Mouse (Mus musculus): ENCODE measurements around the gene Gm28041. TPM values are rescaled to one million over a fixed set of nuclear protein-coding genes. Genes with fewer than 3 reads are reported as not detected.

Gm28041 gene
- not detected in 2 replicates for polyA plus RNA-seq (2012; rRNA removed)

DNA sequence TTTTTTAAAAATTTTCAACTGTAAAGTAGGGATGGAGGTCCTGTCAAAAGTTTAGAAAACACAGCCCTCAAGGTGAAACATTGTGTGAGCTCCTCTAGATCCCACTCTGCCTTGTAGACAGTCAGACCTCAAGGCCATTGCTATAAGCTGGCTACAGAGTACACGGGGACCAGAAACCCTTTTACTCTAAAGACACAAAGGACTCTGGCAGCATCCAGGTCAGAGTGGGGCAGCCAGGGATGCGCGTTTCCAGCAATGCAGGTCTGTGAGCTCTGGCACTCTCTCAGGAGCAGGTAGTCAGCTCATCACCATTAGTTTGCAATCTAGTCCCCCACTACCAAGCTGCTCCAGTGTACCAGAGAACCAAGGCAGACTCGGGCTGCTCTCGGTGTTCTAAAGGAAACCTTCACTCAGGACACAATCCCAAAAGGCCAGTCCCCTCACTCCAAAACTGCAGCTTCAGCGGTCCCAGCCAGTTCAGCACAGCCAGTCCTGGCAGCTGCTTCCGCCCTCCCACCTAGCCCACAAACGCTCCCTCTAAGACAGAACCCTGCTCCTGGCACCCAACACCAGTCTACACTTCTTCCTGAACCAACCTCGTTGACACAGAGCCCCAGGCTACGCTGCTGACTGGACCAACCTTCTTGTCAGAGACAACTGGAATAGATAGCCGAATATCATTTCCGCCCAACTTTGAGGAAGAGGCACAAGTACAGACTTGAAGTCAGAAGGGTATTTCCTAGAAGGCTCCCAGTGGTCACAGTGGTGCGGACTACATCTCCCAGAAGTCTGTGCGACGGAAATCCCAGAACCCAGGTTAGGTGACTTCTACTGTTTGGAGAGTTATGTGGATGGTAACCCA, at the start of gene Gm28041, which contains the start of gene Zfp456:
Gene Gm28041, minus strand, starts transcription at position 684 of the 862 bp plus-strand sequence.
Gene Zfp456, minus strand, starts transcription at position 761 of the 862 bp plus-strand sequence.

DNA sequence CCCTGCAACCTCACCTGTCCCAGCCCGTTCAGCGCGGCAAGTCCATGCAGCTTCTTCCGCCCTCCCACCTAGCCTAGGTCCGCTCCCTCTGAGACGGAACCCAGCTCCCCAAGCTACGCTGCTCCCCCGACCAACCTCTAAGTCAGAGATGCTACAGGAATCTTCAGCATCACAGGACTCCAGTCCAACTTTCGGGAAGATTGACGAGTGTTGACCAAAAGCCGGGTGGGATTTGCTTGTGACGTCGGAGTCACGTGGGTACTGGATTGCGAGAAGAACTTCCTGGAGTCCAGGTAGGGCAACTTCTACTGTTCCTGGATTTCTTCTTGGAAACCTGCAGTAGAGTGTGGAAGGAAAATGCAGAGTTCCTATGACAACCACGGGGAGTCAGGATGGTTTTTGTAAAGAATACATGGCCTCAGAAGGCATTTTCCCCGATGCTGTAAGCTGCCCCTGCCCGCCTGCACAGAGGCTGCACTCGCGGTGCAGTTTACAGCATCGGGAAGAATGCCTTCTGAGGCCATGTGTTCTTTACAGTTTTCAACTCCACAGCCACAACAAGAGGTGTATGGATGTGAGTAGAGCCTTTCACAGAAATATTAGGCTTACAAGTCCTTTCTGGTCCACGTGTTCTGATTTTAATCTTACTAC, 45.8 kb upstream of the Gm28041 start, which contains the start of gene Zfp459:
Gene Zfp459, minus strand, starts transcription at position 212 of the 651 bp plus-strand sequence.

DNA sequence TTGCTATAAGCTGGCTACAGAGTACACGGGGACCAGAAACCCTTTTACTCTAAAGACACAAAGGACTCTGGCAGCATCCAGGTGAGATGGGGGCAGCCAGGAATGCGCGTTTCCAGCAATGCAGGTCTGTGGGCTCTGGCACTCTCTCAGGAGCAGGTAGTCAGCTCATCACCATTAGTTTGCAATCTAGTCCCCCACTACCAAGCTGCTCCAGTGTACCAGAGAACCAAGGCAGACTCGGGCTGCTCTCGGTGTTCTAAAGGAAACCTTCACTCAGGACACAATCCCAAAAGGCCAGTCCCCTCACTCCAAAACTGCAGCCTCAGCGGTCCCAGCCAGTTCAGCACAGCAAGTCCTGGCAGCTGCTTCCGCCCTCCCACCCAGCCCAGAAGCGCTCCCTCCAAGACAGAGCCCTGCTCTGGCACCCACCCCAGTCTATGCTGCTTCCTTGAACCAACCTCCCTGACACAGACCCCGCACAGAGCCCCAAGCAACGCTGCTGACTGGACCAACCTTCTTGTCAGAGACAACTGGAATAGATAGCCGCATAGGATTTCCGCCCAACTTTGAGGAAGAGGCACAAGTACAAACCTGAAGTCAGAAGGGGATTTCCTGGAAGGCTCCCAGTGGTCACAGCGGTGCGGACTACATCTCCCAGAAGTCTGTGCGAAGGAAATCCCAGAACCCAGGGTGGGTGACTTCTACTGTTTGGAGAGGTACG, 23.8 kb upstream of the Gm28041 start, which contains the start of gene Zfp429:
Gene Zfp429, minus strand, starts transcription at position 637 of the 721 bp plus-strand sequence.

DNA sequence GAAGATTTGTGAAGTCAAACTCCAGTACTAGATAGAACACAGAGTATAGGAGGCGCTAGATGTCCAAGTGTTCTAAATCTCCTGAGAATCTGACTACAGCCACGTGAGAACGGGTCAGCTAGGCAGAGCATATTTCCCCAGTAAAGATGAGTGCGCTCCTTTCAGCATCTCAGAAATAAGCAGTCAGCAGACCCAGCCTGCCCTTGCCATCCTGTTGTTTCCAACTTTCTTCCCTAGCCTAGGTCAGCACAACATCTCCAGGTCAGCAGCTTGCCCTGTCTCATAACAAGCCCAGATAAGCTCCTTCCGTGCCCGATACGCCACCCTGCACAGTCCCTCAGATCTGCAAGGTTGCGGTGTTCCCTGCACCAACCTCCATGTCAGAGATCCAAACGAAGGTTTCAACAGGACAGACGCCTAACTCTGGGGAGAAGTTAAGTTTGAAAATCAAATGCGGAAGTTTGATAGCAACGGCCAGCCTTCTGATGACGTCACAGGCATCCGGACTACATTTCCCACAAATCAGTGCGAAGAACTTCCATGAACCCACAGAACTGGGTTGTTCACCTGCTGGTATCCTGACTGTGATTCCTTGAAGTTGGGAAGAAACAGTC, 15.3 kb downstream of the Gm28041 start, which contains the start of the genes Gm28044 and Zfp953:
Gene Gm28044, minus strand, starts transcription at position 406 of the 614 bp plus-strand sequence.
Gene Zfp953, minus strand, starts transcription at position 475 of the 614 bp plus-strand sequence.

DNA sequence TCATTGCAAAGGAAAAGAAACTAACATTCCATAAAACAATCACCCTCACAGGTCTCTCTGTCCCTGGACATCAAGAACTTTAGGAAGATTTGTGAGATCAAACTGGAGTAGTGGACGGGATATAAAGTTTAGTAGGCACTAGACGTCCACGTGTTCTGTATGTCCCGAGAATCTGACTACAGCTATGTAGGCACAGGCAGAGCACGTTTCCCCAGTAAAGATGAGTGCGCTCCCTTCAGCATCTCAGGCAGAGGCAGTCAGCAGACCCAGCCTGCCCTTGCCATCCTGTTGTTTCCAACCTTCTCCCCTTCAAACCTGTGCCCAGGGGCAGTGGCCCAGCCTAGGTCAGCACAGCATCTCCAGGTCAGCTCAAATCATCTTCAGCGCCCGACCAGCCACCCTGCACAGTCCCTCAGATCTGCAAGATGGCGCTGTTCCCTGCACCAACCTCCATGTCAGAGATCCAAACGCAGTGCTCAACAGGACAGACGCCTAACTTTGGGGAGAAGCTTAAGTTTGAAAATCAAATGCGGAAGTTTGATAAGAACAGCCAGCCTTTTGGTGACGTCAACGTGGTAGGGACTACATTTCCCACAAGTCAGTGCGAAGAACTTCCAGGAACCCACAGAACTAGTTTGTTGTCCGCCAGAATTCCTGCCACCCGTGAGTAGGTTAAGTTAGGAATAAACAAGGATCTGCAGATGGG, 43.4 kb downstream of the Gm28041 start, which contains the start of gene Zfp595:
Gene Zfp595, minus strand, starts transcription at position 552 of the 706 bp plus-strand sequence.

DNA sequence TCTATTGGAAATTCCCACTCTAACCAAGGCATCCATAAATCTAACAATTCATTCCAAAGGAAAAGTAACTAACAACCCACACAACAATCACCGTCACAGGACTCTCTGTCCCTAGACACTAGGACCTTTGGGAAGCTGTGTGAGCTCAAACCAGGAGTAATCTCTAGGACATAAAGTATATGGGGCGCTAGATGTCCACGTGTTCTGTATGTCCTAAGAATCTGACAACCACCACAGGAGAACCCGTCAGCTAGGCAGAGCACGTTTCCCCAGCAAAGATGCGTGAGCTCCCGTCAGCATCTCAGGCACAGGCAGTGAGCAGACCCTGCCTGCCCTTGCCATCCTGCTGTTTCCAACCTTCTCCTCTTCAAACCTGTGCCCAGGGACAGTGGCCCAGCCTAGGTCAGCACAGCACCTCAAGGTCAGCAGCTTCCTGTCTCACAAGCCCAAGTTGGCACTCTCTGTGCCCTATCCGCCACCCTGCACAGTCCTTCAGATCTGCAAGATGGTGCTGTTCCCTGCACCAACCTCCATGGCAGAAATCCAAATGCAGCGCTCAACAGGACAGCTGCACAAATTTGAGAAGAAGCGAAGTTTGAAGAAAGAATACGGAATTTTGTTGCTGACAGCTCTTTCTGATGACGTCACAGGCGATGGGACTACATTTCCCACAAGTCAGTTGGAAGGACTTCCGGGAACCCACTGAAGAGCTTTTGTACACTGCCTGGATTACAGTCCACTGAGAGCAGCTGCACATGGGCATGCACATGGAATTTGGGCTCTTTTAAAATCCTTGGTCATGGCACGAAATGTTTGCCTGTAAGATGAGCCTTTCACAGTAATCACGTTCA, 69.5 kb downstream of the Gm28041 start, which contains the start of gene Zfp457:
Gene Zfp457, minus strand, starts transcription at position 664 of the 851 bp plus-strand sequence.

Other genes with a start within 250 kb of the Gm28041 start
- gene Rsl1, start 202.6 kb downstream of the Gm28041 start, polyA plus RNA-seq (2012; rRNA removed) = 0.31 and 1.3 TPM in 2 replicates
- gene Zfp455, start 181.2 kb downstream of the Gm28041 start, polyA plus RNA-seq (2012; rRNA removed) = 0.05 and 0.17 TPM in 2 replicates
- gene Zfp458, start 97.3 kb downstream of the Gm28041 start, polyA plus RNA-seq (2012; rRNA removed) = 0.23 and 0.35 TPM in 2 replicates
- gene Zfp457, start 69.2 kb downstream of the Gm28041 start, polyA plus RNA-seq (2012; rRNA removed) = 0.97 and 1.0 TPM in 2 replicates
- gene Zfp595, start 43.2 kb downstream of the Gm28041 start, polyA plus RNA-seq (2012; rRNA removed) = 0.31 TPM in 2 replicates
- not detected in 2 replicates for gene Gm28044, start 15.2 kb downstream of the Gm28041 start, polyA plus RNA-seq (2012; rRNA removed)
- gene Zfp953, start 15.1 kb downstream of the Gm28041 start, polyA plus RNA-seq (2012; rRNA removed) = 0.09 and 0.12 TPM in 2 replicates
- 0.06 and 0.15 TPM in 2 replicates for gene Zfp456, start 77 bp upstream of the Gm28041 start, polyA plus RNA-seq (2012; rRNA removed)
- gene Zfp429, start 24.1 kb upstream of the Gm28041 start, polyA plus RNA-seq (2012; rRNA removed) = 0.62 and 1.6 TPM in 2 replicates
- gene Zfp459, start 45.7 kb upstream of the Gm28041 start, polyA plus RNA-seq (2012; rRNA removed) = 0.19 and 0.37 TPM in 2 replicates
- gene Zfp874a, start 75.9 kb upstream of the Gm28041 start, polyA plus RNA-seq (2012; rRNA removed) = 0.35 and 0.38 TPM in 2 replicates
- gene Zfp874b, start 108.5 kb upstream of the Gm28041 start, polyA plus RNA-seq (2012; rRNA removed) = 0.61 and 1.3 TPM in 2 replicates
- gene Zfp58, start 124.8 kb upstream of the Gm28041 start, polyA plus RNA-seq (2012; rRNA removed) = 0.43 and 0.49 TPM in 2 replicates
- not detected in 2 replicates for gene Gm26965, start 150.4 kb upstream of the Gm28041 start, polyA plus RNA-seq (2012; rRNA removed)
- gene Zfp87, start 150.4 kb upstream of the Gm28041 start, polyA plus RNA-seq (2012; rRNA removed) = 11.0 and 11.9 TPM in 2 replicates
- 2.3 and 2.7 TPM in 2 replicates for gene Zfp748, start 178.1 kb upstream of the Gm28041 start, polyA plus RNA-seq (2012; rRNA removed)
- 0.19 TPM in 2 replicates for gene Zfp729b, start 234.0 kb upstream of the Gm28041 start, polyA plus RNA-seq (2012; rRNA removed)

Measured in colon, adult 2 months (tissue).